Mouse (Mus musculus): ENCODE results near the gene Sfswap. TPM values are rescaled to one million over a fixed set of nuclear protein-coding genes. Genes with fewer than 3 reads are reported as not detected.

Gene Sfswap
- polyA plus RNA-seq, 1 experiment from 2014 or later: 58.5 TPM

- no peaks in the 10 kb centered on the region for H3K27me3 ChIP-seq (ENCODE audit: control insufficient read depth, insufficient read depth, low read length)
- H3K9me3 ChIP-seq (ENCODE audit: control insufficient read depth, low read length): no peaks in the 10 kb centered on the region
- H3K4me3 ChIP-seq (replicated peaks; ENCODE audit: low read depth, low read length): no peak overlapping the region
- H3K9ac ChIP-seq (replicated peaks; ENCODE audit: low read length): no peak overlapping the region
- no peak overlapping the region for H3K4me2 ChIP-seq (ENCODE audit: low read length)
- WGBS: 92% methylated on average over 7 of the region's 7 CpGs
- no peak overlapping the region for H3K27ac ChIP-seq (replicated peaks; ENCODE audit: low read depth, low read length)
- DNase-seq (peak; percentile 33), ATAC-seq (ENCODE audit: low FRiP score, low TSS enrichment) (no peak)
- peaks cover 86% of the 10 kb centered on the region for H3K36me3 ChIP-seq (ENCODE audit: control insufficient read depth, insufficient read depth, low read length)
- H3K4me1 ChIP-seq (ENCODE audit: control insufficient read depth, insufficient read depth, low read length): no peaks in the 10 kb centered on the region
These were observed 20.5 kb downstream of the Sfswap start for GRCm38 (mm10) chr5:129521501-129521900.

GRCm38 (mm10) chr5:129521913-129522312 is 20.9 kb downstream of the Sfswap start:
- Histone ChIP-seq H3K9ac (replicated peaks; ENCODE audit: low read length) (no peak overlapping the region), H3K4me3 (replicated peaks; ENCODE audit: low read depth, low read length) (no peak overlapping the region), H3K27ac (replicated peaks; ENCODE audit: low read depth, low read length) (no peak overlapping the region), H3K9me3 (ENCODE audit: control insufficient read depth, low read length) (no peaks in the 10 kb centered on the region), H3K27me3 (ENCODE audit: control insufficient read depth, insufficient read depth, low read length) (no peaks in the 10 kb centered on the region), H3K4me2 (ENCODE audit: low read length) (no peak overlapping the region), H3K36me3 (ENCODE audit: control insufficient read depth, insufficient read depth, low read length) (peaks cover 83% of the 10 kb centered on the region), H3K4me1 (ENCODE audit: control insufficient read depth, insufficient read depth, low read length) (no peaks in the 10 kb centered on the region)
- ATAC-seq (ENCODE audit: low FRiP score, low TSS enrichment): no peak
- 89% methylated on average over 3 of the region's 3 CpGs for WGBS
- DNase-seq: no peak

- Histone ChIP-seq H3K4me3 (replicated peaks; ENCODE audit: low read depth, low read length) (no peak overlapping the region), H3K36me3 (ENCODE audit: control insufficient read depth, insufficient read depth, low read length) (peaks cover 83% of the 10 kb centered on the region), H3K4me2 (ENCODE audit: low read length) (no peak overlapping the region), H3K27me3 (ENCODE audit: control insufficient read depth, insufficient read depth, low read length) (no peaks in the 10 kb centered on the region), H3K9ac (replicated peaks; ENCODE audit: low read length) (no peak overlapping the region), H3K27ac (replicated peaks; ENCODE audit: low read depth, low read length) (no peak overlapping the region), H3K4me1 (ENCODE audit: control insufficient read depth, insufficient read depth, low read length) (no peaks in the 10 kb centered on the region), H3K9me3 (ENCODE audit: control insufficient read depth, low read length) (no peaks in the 10 kb centered on the region)
- DNase-seq (no peak), ATAC-seq (ENCODE audit: low FRiP score, low TSS enrichment) (no peak)
- WGBS: 83% methylated on average over 3 of the region's 3 CpGs
These were observed 22.1 kb downstream of the Sfswap start for GRCm38 (mm10) chr5:129523166-129523565.

- Histone ChIP-seq H3K27me3 (ENCODE audit: control insufficient read depth, insufficient read depth, low read length) (no peaks in the 10 kb centered on the region), H3K9ac (replicated peaks; ENCODE audit: low read length) (no peak overlapping the region), H3K36me3 (ENCODE audit: control insufficient read depth, insufficient read depth, low read length) (peaks cover 76% of the 10 kb centered on the region), H3K4me3 (replicated peaks; ENCODE audit: low read depth, low read length) (no peak overlapping the region), H3K4me2 (ENCODE audit: low read length) (no peak overlapping the region), H3K27ac (replicated peaks; ENCODE audit: low read depth, low read length) (no peak overlapping the region), H3K9me3 (ENCODE audit: control insufficient read depth, low read length) (no peaks in the 10 kb centered on the region), H3K4me1 (ENCODE audit: control insufficient read depth, insufficient read depth, low read length) (no peaks in the 10 kb centered on the region)
- no peak for DNase-seq
- WGBS: 92% methylated on average over 5 of the region's 5 CpGs
- no peak for ATAC-seq (ENCODE audit: low FRiP score, low TSS enrichment)
These were observed 23.7 kb downstream of the Sfswap start for GRCm38 (mm10) chr5:129524751-129525150.

GRCm38 (mm10) chr5:129527162-129527561 is 26.1 kb downstream of the Sfswap start:
- Histone ChIP-seq H3K4me1 (ENCODE audit: control insufficient read depth, insufficient read depth, low read length) (no peaks in the 10 kb centered on the region), H3K9me3 (ENCODE audit: control insufficient read depth, low read length) (no peaks in the 10 kb centered on the region), H3K4me2 (ENCODE audit: low read length) (no peak overlapping the region), H3K4me3 (replicated peaks; ENCODE audit: low read depth, low read length) (no peak overlapping the region), H3K36me3 (ENCODE audit: control insufficient read depth, insufficient read depth, low read length) (peaks cover 66% of the 10 kb centered on the region), H3K27me3 (ENCODE audit: control insufficient read depth, insufficient read depth, low read length) (no peaks in the 10 kb centered on the region), H3K27ac (replicated peaks; ENCODE audit: low read depth, low read length) (no peak overlapping the region), H3K9ac (replicated peaks; ENCODE audit: low read length) (no peak overlapping the region)
- DNase-seq: no peak
- no peak for ATAC-seq (ENCODE audit: low FRiP score, low TSS enrichment)
- 94% methylated on average over 5 of the region's 5 CpGs for WGBS

- no peaks in the 10 kb centered on the region for H3K27me3 ChIP-seq (ENCODE audit: control insufficient read depth, insufficient read depth, low read length)
- no peak overlapping the region for H3K4me2 ChIP-seq (ENCODE audit: low read length)
- ATAC-seq (ENCODE audit: low FRiP score, low TSS enrichment): no peak
- H3K4me3 ChIP-seq (replicated peaks; ENCODE audit: low read depth, low read length): no peak overlapping the region
- no peak overlapping the region for H3K27ac ChIP-seq (replicated peaks; ENCODE audit: low read depth, low read length)
- H3K9ac ChIP-seq (replicated peaks; ENCODE audit: low read length): no peak overlapping the region
- H3K9me3 ChIP-seq (ENCODE audit: control insufficient read depth, low read length): no peaks in the 10 kb centered on the region
- no peak for DNase-seq
- 76% methylated on average over 1 of the region's 1 CpGs for WGBS
- H3K36me3 ChIP-seq (ENCODE audit: control insufficient read depth, insufficient read depth, low read length): peaks cover 53% of the 10 kb centered on the region
- H3K4me1 ChIP-seq (ENCODE audit: control insufficient read depth, insufficient read depth, low read length): no peaks in the 10 kb centered on the region
These were observed 28.6 kb downstream of the Sfswap start for GRCm38 (mm10) chr5:129529571-129529970.

GRCm38 (mm10) chr5:129533731-129534130 is 32.7 kb downstream of the Sfswap start:
- 96% methylated on average over 3 of the region's 3 CpGs for WGBS
- DNase-seq (no peak), ATAC-seq (ENCODE audit: low FRiP score, low TSS enrichment) (no peak)
- H3K4me2 ChIP-seq (ENCODE audit: low read length): no peak overlapping the region
- no peak overlapping the region for H3K27ac ChIP-seq (replicated peaks; ENCODE audit: low read depth, low read length)
- peaks cover 33% of the 10 kb centered on the region for H3K36me3 ChIP-seq (ENCODE audit: control insufficient read depth, insufficient read depth, low read length)
- no peaks in the 10 kb centered on the region for H3K27me3 ChIP-seq (ENCODE audit: control insufficient read depth, insufficient read depth, low read length)
- no peaks in the 10 kb centered on the region for H3K9me3 ChIP-seq (ENCODE audit: control insufficient read depth, low read length)
- no peaks in the 10 kb centered on the region for H3K4me1 ChIP-seq (ENCODE audit: control insufficient read depth, insufficient read depth, low read length)
- no peak overlapping the region for H3K4me3 ChIP-seq (replicated peaks; ENCODE audit: low read depth, low read length)
- no peak overlapping the region for H3K9ac ChIP-seq (replicated peaks; ENCODE audit: low read length)

- peaks cover 32% of the 10 kb centered on the region for H3K36me3 ChIP-seq (ENCODE audit: control insufficient read depth, insufficient read depth, low read length)
- no peaks in the 10 kb centered on the region for H3K9me3 ChIP-seq (ENCODE audit: control insufficient read depth, low read length)
- no peak overlapping the region for H3K4me2 ChIP-seq (ENCODE audit: low read length)
- H3K4me1 ChIP-seq (ENCODE audit: control insufficient read depth, insufficient read depth, low read length): no peaks in the 10 kb centered on the region
- ATAC-seq (ENCODE audit: low FRiP score, low TSS enrichment): no peak
- DNase-seq: no peak
- 94% methylated on average over 2 of the region's 2 CpGs for WGBS
- H3K27ac ChIP-seq (replicated peaks; ENCODE audit: low read depth, low read length): no peak overlapping the region
- H3K9ac ChIP-seq (replicated peaks; ENCODE audit: low read length): no peak overlapping the region
- H3K4me3 ChIP-seq (replicated peaks; ENCODE audit: low read depth, low read length): no peak overlapping the region
- H3K27me3 ChIP-seq (ENCODE audit: control insufficient read depth, insufficient read depth, low read length): no peaks in the 10 kb centered on the region
These were observed 33.5 kb downstream of the Sfswap start for GRCm38 (mm10) chr5:129534500-129534899.

GRCm38 (mm10) chr5:129535021-129535420 is 34.0 kb downstream of the Sfswap start:
- 95% methylated on average over 2 of the region's 2 CpGs for WGBS
- Histone ChIP-seq H3K4me3 (replicated peaks; ENCODE audit: low read depth, low read length) (no peak overlapping the region), H3K27ac (replicated peaks; ENCODE audit: low read depth, low read length) (no peak overlapping the region)

More at GRCm38 (mm10) chr5:129535021-129535420, 34.0 kb downstream of the Sfswap start:
- Histone ChIP-seq H3K9me3 (ENCODE audit: control insufficient read depth, low read length) (no peaks in the 10 kb centered on the region), H3K27me3 (ENCODE audit: control insufficient read depth, insufficient read depth, low read length) (no peaks in the 10 kb centered on the region), H3K4me1 (ENCODE audit: control insufficient read depth, insufficient read depth, low read length) (no peaks in the 10 kb centered on the region), H3K36me3 (ENCODE audit: control insufficient read depth, insufficient read depth, low read length) (peaks cover 31% of the 10 kb centered on the region), H3K4me2 (ENCODE audit: low read length) (no peak overlapping the region), H3K9ac (replicated peaks; ENCODE audit: low read length) (no peak overlapping the region)
- DNase-seq (no peak), ATAC-seq (ENCODE audit: low FRiP score, low TSS enrichment) (no peak)

All from midbrain, embryonic 14.5 days (tissue).